Mouse (Mus musculus): ENCODE data around the gene Adcy9. TPM values are rescaled to one million over a fixed set of nuclear protein-coding genes. Genes with fewer than 3 reads are reported as not detected.

Gene Adcy9
- polyA plus RNA-seq, 1 experiment from 2014 or later: 1.1 TPM

- Histone ChIP-seq H3K4me3 (no peak overlapping the region), H3K27me3 (ENCODE audit: insufficient read depth, poor library complexity, severe bottlenecking) (no peaks in the 10 kb centered on the region), H3K9me3 (no peaks in the 10 kb centered on the region), H3K4me1 (replicated peaks) (no peaks in the 10 kb centered on the region), H3K27ac (no peak overlapping the region), H3K36me3 (no peaks in the 10 kb centered on the region)
- 91% methylated on average over 7 of the region's 7 CpGs for WGBS
- DNase-seq (ENCODE audit: low spot score): no peak
Observed at GRCm38 (mm10) chr16:4397636-4398035, 22.7 kb downstream of the Adcy9 start.

- no peak for DNase-seq (ENCODE audit: low spot score)
- Histone ChIP-seq H3K4me1 (replicated peaks) (no peaks in the 10 kb centered on the region), H3K36me3 (no peaks in the 10 kb centered on the region), H3K27ac (no peak overlapping the region), H3K27me3 (ENCODE audit: insufficient read depth, poor library complexity, severe bottlenecking) (no peaks in the 10 kb centered on the region), H3K4me3 (no peak overlapping the region), H3K9me3 (no peaks in the 10 kb centered on the region)
- WGBS: 86% methylated on average over 10 of the region's 10 CpGs
Observed at GRCm38 (mm10) chr16:4395687-4396341, 24.5 kb downstream of the Adcy9 start.

GRCm38 (mm10) chr16:4394991-4395590 is 25.2 kb downstream of the Adcy9 start:
- Histone ChIP-seq H3K27me3 (ENCODE audit: insufficient read depth, poor library complexity, severe bottlenecking) (no peaks in the 10 kb centered on the region), H3K4me1 (replicated peaks) (no peaks in the 10 kb centered on the region)
- WGBS: 82% methylated on average over 4 of the region's 4 CpGs

GRCm38 (mm10) chr16:4383473-4384038 is 36.7 kb downstream of the Adcy9 start:
- Histone ChIP-seq H3K4me3 (no peak overlapping the region), H3K27ac (no peak overlapping the region), H3K27me3 (ENCODE audit: insufficient read depth, poor library complexity, severe bottlenecking) (no peaks in the 10 kb centered on the region), H3K36me3 (no peaks in the 10 kb centered on the region), H3K9me3 (no peaks in the 10 kb centered on the region), H3K4me1 (replicated peaks) (no peaks in the 10 kb centered on the region)
- 74% methylated on average over 4 of the region's 4 CpGs for WGBS
- DNase-seq (ENCODE audit: low spot score): no peak

More at GRCm38 (mm10) chr16:4394991-4395590, 25.2 kb downstream of the Adcy9 start:
- H3K27ac ChIP-seq: no peak overlapping the region
- H3K9me3 ChIP-seq: no peaks in the 10 kb centered on the region
- DNase-seq (ENCODE audit: low spot score): no peak
- no peak overlapping the region for H3K4me3 ChIP-seq
- no peaks in the 10 kb centered on the region for H3K36me3 ChIP-seq

GRCm38 (mm10) chr16:4382406-4382805 is 37.9 kb downstream of the Adcy9 start:
- H3K9me3 ChIP-seq: no peaks in the 10 kb centered on the region
- H3K4me1 ChIP-seq (replicated peaks): no peaks in the 10 kb centered on the region
- DNase-seq (ENCODE audit: low spot score): no peak
- no peaks in the 10 kb centered on the region for H3K36me3 ChIP-seq
- H3K4me3 ChIP-seq: no peak overlapping the region
- no peak overlapping the region for H3K27ac ChIP-seq
- 92% methylated on average over 3 of the region's 3 CpGs for WGBS
- no peaks in the 10 kb centered on the region for H3K27me3 ChIP-seq (ENCODE audit: insufficient read depth, poor library complexity, severe bottlenecking)

- H3K36me3 ChIP-seq: no peaks in the 10 kb centered on the region
- H3K4me3 ChIP-seq: no peak overlapping the region
- H3K4me1 ChIP-seq (replicated peaks): no peaks in the 10 kb centered on the region
- H3K27me3 ChIP-seq (ENCODE audit: insufficient read depth, poor library complexity, severe bottlenecking): no peaks in the 10 kb centered on the region
- H3K27ac ChIP-seq: no peak overlapping the region
- H3K9me3 ChIP-seq: no peaks in the 10 kb centered on the region
- no peak for DNase-seq (ENCODE audit: low spot score)
- WGBS: 83% methylated on average over 4 of the region's 4 CpGs
Observed at GRCm38 (mm10) chr16:4381487-4381886, 38.8 kb downstream of the Adcy9 start.

GRCm38 (mm10) chr16:4378788-4379187 is 41.5 kb downstream of the Adcy9 start:
- no peak for DNase-seq (ENCODE audit: low spot score)
- no peaks in the 10 kb centered on the region for H3K9me3 ChIP-seq
- no peaks in the 10 kb centered on the region for H3K27me3 ChIP-seq (ENCODE audit: insufficient read depth, poor library complexity, severe bottlenecking)
- no peaks in the 10 kb centered on the region for H3K36me3 ChIP-seq
- 91% methylated on average over 1 of the region's 1 CpGs for WGBS
- no peaks in the 10 kb centered on the region for H3K4me1 ChIP-seq (replicated peaks)
- H3K27ac ChIP-seq: no peak overlapping the region
- H3K4me3 ChIP-seq: no peak overlapping the region

- 72% methylated on average over 5 of the region's 5 CpGs for WGBS
- Histone ChIP-seq H3K36me3 (no peaks in the 10 kb centered on the region), H3K27me3 (ENCODE audit: insufficient read depth, poor library complexity, severe bottlenecking) (no peaks in the 10 kb centered on the region), H3K9me3 (no peaks in the 10 kb centered on the region), H3K4me1 (replicated peaks) (no peaks in the 10 kb centered on the region), H3K27ac (no peak overlapping the region), H3K4me3 (no peak overlapping the region)
- no peak for DNase-seq (ENCODE audit: low spot score)
Observed at GRCm38 (mm10) chr16:4377556-4377955, 42.7 kb downstream of the Adcy9 start.

- no peak overlapping the region for H3K4me3 ChIP-seq
- DNase-seq (ENCODE audit: low spot score): no peak
- H3K9me3 ChIP-seq: no peaks in the 10 kb centered on the region
- no peaks in the 10 kb centered on the region for H3K4me1 ChIP-seq (replicated peaks)
- H3K36me3 ChIP-seq: no peaks in the 10 kb centered on the region
- H3K27me3 ChIP-seq (ENCODE audit: insufficient read depth, poor library complexity, severe bottlenecking): no peaks in the 10 kb centered on the region; the same call in 1 of the 2 replicates
- WGBS: 80% methylated on average over 7 of the region's 7 CpGs
- no peak overlapping the region for H3K27ac ChIP-seq
Observed at GRCm38 (mm10) chr16:4374780-4375380, 45.4 kb downstream of the Adcy9 start.

GRCm38 (mm10) chr16:4374270-4374669 is 46.0 kb downstream of the Adcy9 start:
- Histone ChIP-seq H3K27ac (no peak overlapping the region), H3K27me3 (ENCODE audit: insufficient read depth, poor library complexity, severe bottlenecking) (no peaks in the 10 kb centered on the region; the same call in 1 of the 2 replicates), H3K4me1 (replicated peaks) (no peaks in the 10 kb centered on the region), H3K9me3 (no peaks in the 10 kb centered on the region), H3K4me3 (no peak overlapping the region), H3K36me3 (no peaks in the 10 kb centered on the region)
- no peak for DNase-seq (ENCODE audit: low spot score)
- WGBS: 86% methylated on average over 5 of the region's 5 CpGs

- Histone ChIP-seq H3K27me3 (ENCODE audit: insufficient read depth, poor library complexity, severe bottlenecking) (no peaks in the 10 kb centered on the region; the same call in 1 of the 2 replicates), H3K4me3 (no peak overlapping the region), H3K36me3 (no peaks in the 10 kb centered on the region), H3K4me1 (replicated peaks) (peaks cover 7% of the 10 kb centered on the region), H3K9me3 (no peaks in the 10 kb centered on the region), H3K27ac (no peak overlapping the region)
- 84% methylated on average over 2 of the region's 2 CpGs for WGBS
- DNase-seq (ENCODE audit: low spot score): no peak
Observed at GRCm38 (mm10) chr16:4371039-4371438, 49.3 kb downstream of the Adcy9 start.

- Histone ChIP-seq H3K4me1 (replicated peaks) (peaks cover 7% of the 10 kb centered on the region), H3K9me3 (no peaks in the 10 kb centered on the region), H3K27me3 (ENCODE audit: insufficient read depth, poor library complexity, severe bottlenecking) (no peaks in the 10 kb centered on the region; the same call in 1 of the 2 replicates), H3K36me3 (no peaks in the 10 kb centered on the region), H3K27ac (no peak overlapping the region), H3K4me3 (no peak overlapping the region)
- no peak for DNase-seq (ENCODE audit: low spot score)
- WGBS: 68% methylated on average over 10 of the region's 10 CpGs
Observed at GRCm38 (mm10) chr16:4370141-4370541, 50.2 kb downstream of the Adcy9 start.

GRCm38 (mm10) chr16:4367930-4368329 is 52.4 kb downstream of the Adcy9 start:
- no peak for DNase-seq (ENCODE audit: low spot score)
- H3K27me3 ChIP-seq (ENCODE audit: insufficient read depth, poor library complexity, severe bottlenecking): no peaks in the 10 kb centered on the region; the same call in 1 of the 2 replicates
- 60% methylated on average over 3 of the region's 3 CpGs for WGBS
- no peak overlapping the region for H3K27ac ChIP-seq
- H3K36me3 ChIP-seq: no peaks in the 10 kb centered on the region
- no peak overlapping the region for H3K4me3 ChIP-seq
- peaks cover 7% of the 10 kb centered on the region for H3K4me1 ChIP-seq (replicated peaks)
- H3K9me3 ChIP-seq: no peaks in the 10 kb centered on the region

Measured in hindbrain, embryonic 10.5 days (tissue).